Mouse (Mus musculus) ovary, postnatal 36 days (tissue): ENCODE data around the gene Med13l.

Experiments
- DNase-seq: peaks from one replicate; pipeline ENCODE4 v3.0.0; 2022; ENCODE audit warnings: low spot score, mixed read lengths

The Med13l gene

GRCm38 (mm10) chr5:118556387-118556937, 4.0 kb upstream of the Med13l start:
- DNase-seq = no peak

GRCm38 (mm10) chr5:118558841-118559240, 1.6 kb upstream of the Med13l start:
- DNase-seq = no peak

- DNase-seq = peak; percentile 87
Measured at GRCm38 (mm10) chr5:118559584-118560384, 695 bp upstream of the Med13l start.

- DNase-seq = peak; percentile 45
Measured at GRCm38 (mm10) chr5:118561086-118561987, 858 bp downstream of the Med13l start.

GRCm38 (mm10) chr5:118562206-118562605, 1.7 kb downstream of the Med13l start:
- no peak for DNase-seq

GRCm38 (mm10) chr5:118563590-118563989, 3.1 kb downstream of the Med13l start:
- no peak for DNase-seq

GRCm38 (mm10) chr5:118567395-118567794, 6.9 kb downstream of the Med13l start:
- DNase-seq = no peak

GRCm38 (mm10) chr5:118569017-118569416, 8.5 kb downstream of the Med13l start:
- no peak for DNase-seq

- DNase-seq = no peak
Measured at GRCm38 (mm10) chr5:118569606-118570580, 9.4 kb downstream of the Med13l start.

- no peak for DNase-seq
Measured at GRCm38 (mm10) chr5:118571504-118571903, 11.0 kb downstream of the Med13l start.

- no peak for DNase-seq
Measured at GRCm38 (mm10) chr5:118574236-118574635, 13.8 kb downstream of the Med13l start.

GRCm38 (mm10) chr5:118574997-118575396, 14.5 kb downstream of the Med13l start:
- DNase-seq = no peak

GRCm38 (mm10) chr5:118575909-118576308, 15.4 kb downstream of the Med13l start:
- DNase-seq = no peak

GRCm38 (mm10) chr5:118576731-118577130, 16.3 kb downstream of the Med13l start:
- DNase-seq = no peak

- no peak for DNase-seq
Measured at GRCm38 (mm10) chr5:118585355-118585754, 24.9 kb downstream of the Med13l start.

- DNase-seq = no peak
Measured at GRCm38 (mm10) chr5:118586560-118586959, 26.1 kb downstream of the Med13l start.

- no peak for DNase-seq
Measured at GRCm38 (mm10) chr5:118588381-118588925, 28.0 kb downstream of the Med13l start.

GRCm38 (mm10) chr5:118589186-118589892, 28.9 kb downstream of the Med13l start:
- no peak for DNase-seq

- no peak for DNase-seq
Measured at GRCm38 (mm10) chr5:118590868-118591267, 30.4 kb downstream of the Med13l start.

GRCm38 (mm10) chr5:118591826-118592499, 31.5 kb downstream of the Med13l start:
- DNase-seq = no peak
